Mouse (Mus musculus) gastrocnemius, adult 8-10 months (tissue): ENCODE results near the gene Acap3. TPM values are rescaled to one million over a fixed set of nuclear protein-coding genes. Genes with fewer than 3 reads are reported as not detected.
A peak's percentile ranks its signal among the peaks of the same experiment; 100 is the strongest.

Experiments used
- DNase-seq, 2 experiments: peaks; one replicate each; pipeline ENCODE4 v3.0.0; 2022; ENCODE audit warnings: low spot score in 2 of 2
- total RNA-seq, 4 experiments: library from RNA; stranded (reverse); gene quantifications; 2 replicates each; pipeline ENCODE4 v1.2.4; 2022

Gene Acap3
- total RNA-seq, 4 experiments from 2014 or later, result 5.6 to 8.3 (median 7.2) TPM

DNA sequence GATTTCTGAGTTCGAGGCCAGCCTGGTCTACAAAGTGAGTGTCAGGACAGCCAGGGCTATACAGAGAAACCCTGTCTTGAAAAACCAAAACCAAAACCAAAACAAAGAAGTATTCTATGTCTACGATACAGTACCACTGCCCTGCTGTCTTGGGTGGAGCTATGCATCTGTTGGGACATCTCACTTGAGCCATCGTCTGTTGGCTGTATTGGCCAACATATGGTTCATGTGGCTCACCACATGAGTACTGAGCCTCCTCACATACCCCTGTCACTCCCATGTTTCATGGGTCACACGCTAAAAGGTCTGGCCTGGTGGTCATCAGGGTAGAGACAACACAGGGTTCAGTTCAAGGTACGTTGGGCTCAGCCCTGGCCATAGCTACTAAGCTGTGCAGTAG lies 5.3 kb upstream of the Acap3 start:
- no peak for DNase-seq

GRCm38 (mm10) chr4:155887674-155888073 lies 3.9 kb upstream of the Acap3 start:
- DNase-seq, result no peak

DNA sequence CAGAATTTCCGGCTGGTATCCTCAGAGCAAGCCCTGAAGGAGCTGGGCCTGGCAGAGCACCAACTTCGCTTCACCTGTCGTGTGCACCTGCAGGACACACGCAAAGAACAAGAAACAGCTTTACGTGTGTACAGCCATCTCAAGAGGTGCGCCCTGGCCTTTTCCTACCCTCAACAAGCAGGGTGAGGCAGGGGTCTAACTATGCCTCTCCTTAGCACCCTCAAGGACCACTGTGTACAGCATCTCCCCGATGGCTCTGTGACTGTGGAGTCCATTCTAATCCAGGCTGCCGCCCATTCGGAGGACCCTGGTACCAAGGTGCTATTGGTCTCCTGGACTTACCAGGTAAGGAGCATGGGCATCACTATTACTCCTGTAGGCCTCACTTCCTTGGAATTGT lies 3.4 kb upstream of the Acap3 start:
- no peak for DNase-seq

DNA sequence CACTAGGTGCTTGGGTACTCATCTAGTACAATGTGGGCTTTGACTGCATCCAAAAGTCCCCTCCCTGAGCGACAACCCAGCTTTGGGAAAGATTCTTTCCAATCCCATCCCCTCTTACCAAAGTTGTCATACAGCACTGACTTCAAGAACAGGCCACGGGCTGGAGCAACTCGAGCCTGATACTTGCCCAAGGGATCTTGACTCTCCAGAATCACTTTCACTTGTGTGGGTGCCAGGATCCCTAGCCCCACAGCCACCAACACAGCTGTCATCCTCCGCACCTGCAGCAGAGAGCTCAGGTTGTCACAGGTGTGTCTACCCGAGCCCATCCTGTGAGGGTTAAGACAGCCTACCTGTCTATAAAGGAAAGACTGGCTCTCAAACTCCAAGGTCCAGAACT lies 2.3 kb upstream of the Acap3 start:
- peak in 1 of 2 experiments; percentile 2 for DNase-seq

GRCm38 (mm10) chr4:155891011-155891471 lies 581 bp upstream of the Acap3 start:
- DNase-seq, result no peak

GRCm38 (mm10) chr4:155892017-155892416 lies 395 bp downstream of the Acap3 start:
- peak; percentile 60 to 70 for DNase-seq

DNA sequence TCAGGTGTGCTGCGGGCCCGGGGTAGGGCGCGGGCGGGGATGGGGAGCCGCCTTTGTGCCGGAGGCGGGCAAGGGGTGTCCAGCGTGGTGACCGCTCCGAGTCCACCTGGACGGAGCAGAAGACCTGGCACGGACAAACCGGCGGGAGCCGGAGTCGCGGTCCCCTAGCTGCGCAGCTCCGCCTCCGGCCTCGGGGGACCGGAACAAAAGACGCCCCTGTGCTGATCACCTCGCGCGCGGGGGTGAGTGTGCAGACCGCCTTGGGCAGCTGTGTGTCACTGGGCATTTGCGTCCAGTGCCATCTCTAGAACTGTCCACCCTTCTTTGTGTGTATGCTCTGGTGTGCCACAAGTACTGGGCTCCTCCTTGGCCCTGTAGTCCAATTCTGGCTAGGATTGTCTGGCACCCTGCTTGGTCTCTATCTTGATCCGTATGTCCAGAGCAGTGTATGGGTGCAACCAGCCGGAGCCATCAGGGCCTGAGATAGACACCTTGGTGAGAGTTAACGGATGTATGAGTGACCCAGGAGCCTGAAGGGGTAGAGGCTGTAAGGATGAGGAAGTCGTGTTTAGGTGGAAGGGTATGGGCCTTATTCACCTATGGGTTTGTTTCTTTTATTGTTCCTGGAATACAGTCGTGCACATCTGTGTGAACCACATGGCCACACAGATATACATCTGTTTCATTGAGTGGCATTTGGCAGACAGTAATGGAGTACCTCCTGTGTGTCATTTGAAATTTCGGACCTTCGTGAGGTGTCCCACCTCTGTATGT lies 1.0 kb downstream of the Acap3 start:
- DNase-seq, result peak; percentile 16 to 23

- peak in 1 of 2 experiments; percentile 1 for DNase-seq
These were observed 1.6 kb downstream of the Acap3 start for GRCm38 (mm10) chr4:155893212-155893690.

DNA sequence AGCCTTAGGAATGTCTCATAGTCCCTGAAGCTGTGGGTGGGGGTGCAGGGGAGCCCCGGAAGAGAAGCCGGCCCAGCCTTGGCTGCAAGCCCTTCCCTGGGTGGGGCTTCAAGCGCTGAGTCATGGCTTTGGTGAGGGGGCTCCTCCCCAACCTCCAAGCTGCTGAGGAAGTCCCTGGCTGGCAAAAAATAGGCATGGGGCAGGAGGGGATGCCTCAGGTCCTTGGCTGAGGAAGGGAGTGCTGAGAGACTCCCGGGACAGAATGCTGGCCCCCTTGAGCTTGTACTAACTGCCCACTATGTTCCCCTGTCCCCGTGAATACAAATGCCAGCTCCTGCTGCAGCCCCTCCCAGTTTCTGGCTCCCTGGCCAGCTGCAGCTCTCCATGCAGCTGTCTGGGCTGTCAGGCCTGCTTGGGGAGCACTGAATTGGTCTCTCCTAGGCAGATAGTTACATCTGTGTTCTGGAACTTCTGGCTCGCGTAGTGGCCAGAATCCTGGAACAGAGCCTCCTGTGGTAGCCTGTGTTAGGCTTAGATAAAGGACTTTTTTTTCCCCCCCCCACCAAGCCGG lies 2.8 kb downstream of the Acap3 start:
- peak; percentile 78 to 83 for DNase-seq

GRCm38 (mm10) chr4:155895216-155895615 lies 3.6 kb downstream of the Acap3 start:
- peak; percentile 56 to 57 for DNase-seq

GRCm38 (mm10) chr4:155895826-155896225 lies 4.2 kb downstream of the Acap3 start:
- DNase-seq, result peak in 1 of 2 experiments; percentile 1

DNA sequence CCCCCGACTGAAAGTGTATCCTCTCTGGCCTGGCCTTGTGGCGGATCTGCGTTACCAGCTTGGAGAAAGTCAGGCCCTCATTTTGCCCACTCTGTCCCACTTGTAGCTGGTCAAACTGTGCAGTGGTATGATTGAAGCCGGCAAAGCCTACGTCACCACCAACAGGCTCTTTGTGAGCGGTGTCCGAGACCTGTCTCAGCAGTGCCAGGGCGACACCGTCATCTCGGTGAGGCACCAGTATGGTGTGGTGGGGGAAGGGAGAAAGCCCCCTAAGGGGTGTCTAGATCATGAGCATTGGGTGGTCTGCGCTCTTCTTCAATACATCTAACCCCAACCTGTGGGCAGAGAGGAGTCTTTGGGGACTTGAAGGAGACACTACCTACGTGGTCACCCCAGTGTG lies 4.8 kb downstream of the Acap3 start:
- DNase-seq, result peak in 1 of 2 experiments; percentile 1

- DNase-seq, result no peak
These were observed 6.7 kb downstream of the Acap3 start for GRCm38 (mm10) chr4:155898318-155898717.

- no peak for DNase-seq
These were observed 7.7 kb downstream of the Acap3 start for GRCm38 (mm10) chr4:155899355-155899754.

GRCm38 (mm10) chr4:155901205-155901604 lies 9.6 kb downstream of the Acap3 start:
- no peak for DNase-seq

- DNase-seq, result no peak
These were observed 11.6 kb downstream of the Acap3 start for GRCm38 (mm10) chr4:155903246-155903645.

- DNase-seq, result peak in 1 of 2 experiments; percentile 2
These were observed 12.9 kb downstream of the Acap3 start for GRCm38 (mm10) chr4:155904318-155905102.

- DNase-seq, result peak in 1 of 2 experiments; percentile 2
These were observed 14.0 kb downstream of the Acap3 start for GRCm38 (mm10) chr4:155905634-155906033.

GRCm38 (mm10) chr4:155906125-155906524 lies 14.5 kb downstream of the Acap3 start:
- DNase-seq, result peak in 1 of 2 experiments; percentile 2

GRCm38 (mm10) chr4:155907003-155907402 lies 15.4 kb downstream of the Acap3 start:
- DNase-seq, result peak in 1 of 2 experiments; percentile 2

DNA sequence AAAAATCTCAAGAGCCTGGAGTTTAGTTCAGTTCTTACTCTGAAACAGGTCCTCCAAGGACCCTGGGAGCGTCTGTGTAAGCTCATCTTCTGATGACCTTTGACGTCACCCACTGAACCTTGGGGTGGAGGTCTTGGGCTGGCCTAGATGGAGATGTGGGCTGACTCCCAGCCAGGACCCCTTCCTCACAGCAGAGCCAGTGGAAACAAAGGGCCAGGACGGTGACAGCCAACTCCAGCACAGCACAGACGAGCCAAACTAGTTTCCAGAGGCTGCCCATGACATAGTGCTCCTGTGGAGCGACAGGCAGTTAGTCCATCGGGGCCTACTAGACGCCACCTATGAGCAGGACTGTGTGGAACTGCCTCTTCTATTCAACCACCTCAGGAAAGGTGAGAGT lies 16.7 kb downstream of the Acap3 start:
- no peak for DNase-seq

GRCm38 (mm10) chr4:155908751-155909150 lies 17.1 kb downstream of the Acap3 start:
- no peak for DNase-seq
